Mouse (Mus musculus) kidney, postnatal 0 days (tissue): ENCODE data around the gene Mafg. TPM values are rescaled to one million over a fixed set of nuclear protein-coding genes. Genes with fewer than 3 reads are reported as not detected.

Source experiments
- ATAC-seq: fragments of 200-750 bp; cut with Nextera tagmentation; replicated peaks from 2 replicates; pipeline ENCODE4 v1.8.0; 2017; ENCODE audit warnings: low read depth, moderate number of reproducible peaks, moderate TSS enrichment, moderate library complexity; ENCODE audit not compliant: low FRiP score
- DNase-seq: peaks from one replicate; pipeline ENCODE4 v3.0.0-alpha.2; 2016; ENCODE audit warnings: low spot score
- H3K27ac ChIP-seq: fragments of 300-500 bp; sonication (generic); 2 replicates; pipeline ENCODE4 v1.5.1; 2014; ENCODE audit warnings: mild to moderate bottlenecking
- H3K27me3 ChIP-seq: fragments of 300-500 bp; sonication (generic); 2 replicates; pipeline ENCODE4 v1.6.1; 2014; ENCODE audit warnings: low read length, mixed read lengths; ENCODE audit not compliant: insufficient read depth
- H3K36me3 ChIP-seq: fragments of 300-500 bp; sonication (generic); 2 replicates; pipeline ENCODE4 v1.6.1; 2014; ENCODE audit warnings: low read length, mixed read lengths; ENCODE audit not compliant: insufficient read depth
- H3K4me1 ChIP-seq: fragments of 300-500 bp; sonication (generic); replicated peaks from 2 replicates; pipeline ENCODE4 v1.6.1; 2014; ENCODE audit warnings: antibody characterized with exemption, low read length, mixed read lengths; ENCODE audit not compliant: insufficient read depth
- H3K4me2 ChIP-seq: fragments of 300-500 bp; sonication (generic); 2 replicates; pipeline ENCODE4 v1.6.1; 2014; ENCODE audit warnings: mild to moderate bottlenecking, low read length, moderate library complexity, mixed read lengths
- H3K4me3 ChIP-seq: fragments of 300-500 bp; sonication (generic); replicated peaks from 2 replicates; pipeline ENCODE4 v1.5.1; 2014; ENCODE audit warnings: low read depth, low read length
- H3K9ac ChIP-seq: fragments of 300-500 bp; sonication (generic); 2 replicates; pipeline ENCODE4 v1.6.1; 2014; ENCODE audit warnings: low read depth, low read length
- H3K9me3 ChIP-seq: fragments of 300-500 bp; sonication (generic); replicated peaks from 2 replicates; pipeline ENCODE4 v1.6.1; 2016; ENCODE audit warnings: low read length, inconsistent platforms, mixed read lengths
- CTCF ChIP-seq: IDR thresholded peaks from 2 replicates; pipeline ENCODE4 v1.5.1; 2016; ENCODE audit warnings: antibody characterized with exemption, low read depth, mild to moderate bottlenecking, moderate library complexity
- WGBS: fragments of 180-500 bp; shearing (Covaris S2); extraction: QIAGEN DNeasy Blood & Tissue Kit; methylation state at CpG from one replicate; pipeline ENCODE4 v1.1.7; 2014; 5-methylcytosine and 5-hydroxymethylcytosine counted together
- polyA plus RNA-seq: library from polyadenylated mRNA; unstranded; fragments of >200 nt; fragmentation: Nextera tagmentation; extraction: Ambion mirVana; gene quantifications from 2 replicates; pipeline ENCODE4 v1.2.1, GENCODE M21; 2015

Mafg gene
- polyA plus RNA-seq, 1 experiment from 2014 or later: 26.5 TPM

DNA sequence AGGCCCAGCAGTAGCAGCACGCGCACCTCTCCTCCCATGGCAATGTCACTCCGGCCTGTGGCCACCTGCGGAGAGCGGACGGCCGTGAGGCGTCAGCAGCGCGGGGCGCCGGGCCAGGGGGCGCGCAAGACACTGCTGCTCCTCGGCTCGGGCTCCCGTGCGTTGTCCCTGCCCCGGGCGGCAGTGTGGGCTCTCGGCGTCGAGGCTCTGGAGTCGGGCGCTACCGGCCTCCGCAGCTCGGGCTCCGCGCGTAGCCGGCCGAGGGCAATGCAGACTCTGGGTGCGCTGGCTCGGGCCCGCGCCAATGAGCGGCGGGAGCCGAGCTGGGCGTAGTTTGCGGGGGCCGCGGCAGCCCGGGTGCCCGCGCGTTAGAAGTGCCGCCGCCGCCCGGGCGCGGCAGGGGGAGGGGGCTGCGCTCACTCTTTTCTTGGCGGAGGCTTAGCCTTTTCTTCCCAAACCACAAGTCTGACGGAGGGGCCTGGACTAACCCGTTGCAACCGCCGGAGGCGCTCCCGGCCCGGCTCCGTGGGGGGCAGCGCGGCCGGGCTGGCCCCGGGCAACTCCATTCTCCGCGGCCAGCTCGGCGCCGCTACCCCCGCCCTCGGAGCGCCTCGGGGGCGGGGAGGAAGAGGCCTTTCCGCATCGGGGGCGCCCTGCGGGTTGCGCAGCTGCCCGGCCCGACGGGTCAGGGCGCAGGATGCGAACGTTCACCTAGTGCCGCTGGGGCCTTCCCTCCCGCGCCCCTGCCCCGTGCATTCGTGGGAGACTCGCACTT, 27.1 kb upstream of the Mafg start:
- Histone ChIP-seq H3K36me3 (no peaks in the 10 kb centered on the region), H3K27ac (no peak overlapping the region), H3K9ac (peak overlapping the region; percentile 52), H3K9me3 (no peaks in the 10 kb centered on the region), H3K27me3 (peaks cover 32% of the 10 kb centered on the region), H3K4me2 (peak overlapping the region; percentile 71), H3K4me3 (peak overlapping the region; percentile 47), H3K4me1 (peaks cover 4% of the 10 kb centered on the region; the same call in 1 of the 2 replicates)
- peak; percentile 18; the same call in 1 of the 2 replicates for TF ChIP-seq CTCF
- under 1% methylated on average over 86 of the region's 95 CpGs for WGBS
- ATAC-seq: peak; percentile 78
- peak; percentile 61 for DNase-seq

- DNase-seq (no peak), ATAC-seq (peak; percentile 12; the same call in 1 of the 2 replicates)
- no peak for TF ChIP-seq CTCF
- Histone ChIP-seq H3K27ac (no peak overlapping the region), H3K4me2 (peak overlapping the region; percentile 71), H3K9ac (no peak overlapping the region; the same call in 1 of the 2 replicates), H3K27me3 (peaks cover 32% of the 10 kb centered on the region), H3K4me3 (peak overlapping the region; percentile 47), H3K4me1 (peaks cover 4% of the 10 kb centered on the region; the same call in 1 of the 2 replicates), H3K9me3 (no peaks in the 10 kb centered on the region), H3K36me3 (no peaks in the 10 kb centered on the region)
- WGBS: 2% methylated on average over 50 of the region's 50 CpGs
Observed at GRCm38 (mm10) chr11:120659509-120660300, 26.3 kb upstream of the Mafg start.

- peaks cover 4% of the 10 kb centered on the region; the same call in 1 of the 2 replicates for H3K4me1 ChIP-seq
- ATAC-seq (no peak), DNase-seq (peak; percentile 81)
- no peaks in the 10 kb centered on the region for H3K36me3 ChIP-seq
- H3K9me3 ChIP-seq: no peaks in the 10 kb centered on the region
- H3K4me2 ChIP-seq: peak overlapping the region; percentile 23
- peaks cover 32% of the 10 kb centered on the region for H3K27me3 ChIP-seq
- H3K9ac ChIP-seq: no peak overlapping the region
- 1% methylated on average over 24 of the region's 24 CpGs for WGBS
- peak; percentile 92 for TF ChIP-seq CTCF
- H3K27ac ChIP-seq: no peak overlapping the region
- H3K4me3 ChIP-seq: peak overlapping the region; percentile 47; the same call in 1 of the 2 replicates
Observed at GRCm38 (mm10) chr11:120658876-120659410, 25.5 kb upstream of the Mafg start.

DNA sequence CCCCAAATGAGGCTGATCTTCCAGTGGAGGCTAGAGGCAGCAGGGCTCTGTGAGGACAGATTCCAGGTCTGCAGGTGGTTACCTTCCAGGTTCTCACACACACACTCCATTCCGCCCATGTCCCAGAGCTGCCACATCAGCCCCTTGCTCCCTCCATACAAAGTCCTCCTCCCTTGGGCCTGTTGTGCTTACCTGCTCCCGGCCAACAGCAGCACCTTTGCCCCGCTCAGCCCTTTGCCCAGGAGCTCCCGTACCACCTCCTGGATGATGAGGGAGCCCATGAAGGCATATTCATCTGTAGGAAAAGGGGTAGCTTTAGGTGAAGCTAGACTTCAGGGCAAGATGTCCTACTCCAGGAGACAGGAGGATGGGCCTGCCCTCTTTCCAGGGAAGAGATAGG, 23.9 kb upstream of the Mafg start:
- H3K4me1 ChIP-seq: peaks cover 4% of the 10 kb centered on the region; the same call in 1 of the 2 replicates
- no peak for TF ChIP-seq CTCF
- no peaks in the 10 kb centered on the region for H3K9me3 ChIP-seq
- H3K4me2 ChIP-seq: no peak overlapping the region
- no peak overlapping the region for H3K4me3 ChIP-seq
- WGBS: 91% methylated on average over 4 of the region's 4 CpGs
- H3K27me3 ChIP-seq: peaks cover 32% of the 10 kb centered on the region
- no peaks in the 10 kb centered on the region for H3K36me3 ChIP-seq
- H3K9ac ChIP-seq: no peak overlapping the region
- no peak for ATAC-seq
- no peak for DNase-seq
- no peak overlapping the region for H3K27ac ChIP-seq

- Histone ChIP-seq H3K27ac (no peak overlapping the region), H3K9me3 (no peaks in the 10 kb centered on the region), H3K4me1 (no peaks in the 10 kb centered on the region), H3K36me3 (no peaks in the 10 kb centered on the region), H3K9ac (no peak overlapping the region), H3K4me2 (no peak overlapping the region), H3K4me3 (no peak overlapping the region), H3K27me3 (peaks cover 7% of the 10 kb centered on the region)
- DNase-seq: no peak
- no peak for ATAC-seq
- 73% methylated on average over 3 of the region's 3 CpGs for WGBS
- TF ChIP-seq CTCF: no peak
Observed at GRCm38 (mm10) chr11:120654741-120655140, 21.3 kb upstream of the Mafg start.

- 85% methylated on average over 3 of the region's 3 CpGs for WGBS
- peaks cover 5% of the 10 kb centered on the region for H3K4me1 ChIP-seq
- H3K27me3 ChIP-seq: no peaks in the 10 kb centered on the region
- no peak for ATAC-seq
- H3K4me3 ChIP-seq: no peak overlapping the region
- H3K36me3 ChIP-seq: no peaks in the 10 kb centered on the region
- no peak for DNase-seq
- no peak overlapping the region for H3K4me2 ChIP-seq
- no peak overlapping the region for H3K27ac ChIP-seq
- H3K9ac ChIP-seq: no peak overlapping the region
- peak; percentile 42 for TF ChIP-seq CTCF
- H3K9me3 ChIP-seq: no peaks in the 10 kb centered on the region
Observed at GRCm38 (mm10) chr11:120651872-120652271, 18.5 kb upstream of the Mafg start.
